Mouse (Mus musculus) MEL (cell line): ENCODE results near the gene Jmjd1c. TPM values are rescaled to one million over a fixed set of nuclear protein-coding genes. Genes with fewer than 3 reads are reported as not detected.

Experiments used
- DNase-seq: peaks from one replicate; pipeline ENCODE4 v3.0.0; 2011; ENCODE audit warnings: low read depth, low spot score
- H3K27ac ChIP-seq: 2 replicates; pipeline ENCODE4 v1.5.1; 2012; ENCODE audit warnings: low read depth, mild to moderate bottlenecking, control low read depth, low read length, moderate library complexity; ENCODE audit not compliant: control insufficient read depth
- H3K27me3 ChIP-seq, 2 experiments: fragments of 150-350 bp in 1 of 2; sonication (generic) in 1 of 2; 2 replicates each; pipeline ENCODE4 v1.6.1; 2012; ENCODE audit warnings: low read length in 2 of 2, mild to moderate bottlenecking in 2 of 2, improper control_type of control experiment in 1 of 2, moderate library complexity in 1 of 2; ENCODE audit not compliant: insufficient read depth in 2 of 2, control insufficient read depth in 1 of 2
- H3K36me3 ChIP-seq, 2 experiments: 2 replicates each; pipeline ENCODE4 v1.6.1; 2012 to 2014; ENCODE audit warnings: low read length in 2 of 2, improper control_type of control experiment in 1 of 2, inconsistent platforms in 1 of 2, mild to moderate bottlenecking in 1 of 2; ENCODE audit not compliant: insufficient read depth in 2 of 2, control insufficient read depth in 1 of 2
- H3K4me1 ChIP-seq, 2 experiments: fragments of 150-350 bp in 1 of 2; sonication (generic) in 1 of 2; 2 replicates each; pipeline ENCODE4 v1.6.1; 2012; ENCODE audit warnings: low read length in 2 of 2, improper control_type of control experiment in 1 of 2, mild to moderate bottlenecking in 1 of 2; ENCODE audit not compliant: insufficient read depth in 2 of 2, control insufficient read depth in 1 of 2
- H3K4me3 ChIP-seq, 2 experiments: fragments of 150-350 bp in 1 of 2; sonication (generic) in 1 of 2; 2 replicates each; pipeline ENCODE4 v1.5.1; 2012; ENCODE audit warnings: low read depth in 2 of 2, low read length in 2 of 2, mild to moderate bottlenecking in 2 of 2, moderate library complexity in 2 of 2, control low read depth in 1 of 2, improper control_type of control experiment in 1 of 2; ENCODE audit not compliant: control insufficient read depth in 1 of 2, insufficient read depth in 1 of 2
- H3K79me2 ChIP-seq: 2 replicates; pipeline ENCODE4 v1.6.1; 2012; ENCODE audit warnings: mild to moderate bottlenecking, low read length, moderate library complexity; ENCODE audit not compliant: control insufficient read depth, poor library complexity, insufficient read depth
- H3K9ac ChIP-seq: 2 replicates; pipeline ENCODE4 v1.6.1; 2012; ENCODE audit warnings: low read depth, mild to moderate bottlenecking, control low read depth, low read length, moderate library complexity; ENCODE audit not compliant: control insufficient read depth, poor library complexity, severe bottlenecking
- H3K9me3 ChIP-seq: fragments of 150-350 bp; sonication (generic); replicated peaks from 2 replicates; pipeline ENCODE4 v1.6.1; 2012; ENCODE audit warnings: mild to moderate bottlenecking, low read length, improper control_type of control experiment, moderate library complexity; ENCODE audit not compliant: insufficient read depth
- BHLHE40 ChIP-seq: IDR thresholded peaks from 2 replicates; pipeline ENCODE4 v1.6.1; 2012; ENCODE audit warnings: low read depth, mild to moderate bottlenecking, inconsistent platforms, low read length, improper control_type of control experiment, borderline replicate concordance
- CHD1 ChIP-seq: IDR thresholded peaks from 2 replicates; pipeline ENCODE4 v1.6.1; 2012; ENCODE audit warnings: low read depth, mild to moderate bottlenecking, inconsistent platforms, low read length, improper control_type of control experiment
- ETS1 ChIP-seq: IDR thresholded peaks from 2 replicates; pipeline ENCODE4 v1.6.1; 2012; ENCODE audit warnings: low read depth, mild to moderate bottlenecking, inconsistent platforms, low read length, improper control_type of control experiment, moderate library complexity
- MEF2A ChIP-seq: IDR thresholded peaks from 2 replicates; pipeline ENCODE4 v1.6.1; 2014; ENCODE audit warnings: low read depth, mild to moderate bottlenecking, inconsistent platforms, low read length, improper control_type of control experiment; ENCODE audit not compliant: poor library complexity, insufficient replicate concordance, severe bottlenecking; ENCODE audit errors: extremely low read depth
- MYC ChIP-seq: IDR thresholded peaks from 2 replicates; pipeline ENCODE4 v1.6.1; 2011; ENCODE audit warnings: low read depth, mild to moderate bottlenecking, low read length, improper control_type of control experiment, moderate library complexity
- NELFE ChIP-seq: IDR thresholded peaks from 2 replicates; pipeline ENCODE4 v1.6.1; 2011; ENCODE audit warnings: low read depth, low read length, improper control_type of control experiment
- POLR2AphosphoS5 ChIP-seq: IDR thresholded peaks from 2 replicates; pipeline ENCODE4 v1.6.1; 2012; ENCODE audit warnings: low read depth, borderline replicate concordance, mild to moderate bottlenecking, inconsistent platforms, low read length, moderate library complexity, mixed read lengths
- RAD21 ChIP-seq: IDR thresholded peaks from 2 replicates; pipeline ENCODE4 v1.6.1; 2011; ENCODE audit warnings: mild to moderate bottlenecking, low read depth, low read length, improper control_type of control experiment
- RCOR1 ChIP-seq: IDR thresholded peaks from 2 replicates; pipeline ENCODE4 v1.6.1; 2012; ENCODE audit warnings: low read depth, mild to moderate bottlenecking, inconsistent platforms, low read length, improper control_type of control experiment
- SMC3 ChIP-seq: IDR thresholded peaks from 2 replicates; pipeline ENCODE4 v1.6.1; 2011; ENCODE audit warnings: low read depth, low read length, improper control_type of control experiment
- TAL1 ChIP-seq: IDR thresholded peaks from 2 replicates; pipeline ENCODE4 v1.6.1; 2012; ENCODE audit warnings: mild to moderate bottlenecking, inconsistent platforms, low read length, moderate library complexity, mixed read lengths
- TBP ChIP-seq: IDR thresholded peaks from 2 replicates; pipeline ENCODE4 v1.8.0; 2011; ENCODE audit warnings: low read depth, low read length, improper control_type of control experiment
- USF1 ChIP-seq: IDR thresholded peaks from 2 replicates; pipeline ENCODE4 v1.6.1; 2014; ENCODE audit warnings: low read depth, mild to moderate bottlenecking, inconsistent platforms, low read length, improper control_type of control experiment, moderate library complexity
- USF2 ChIP-seq, 2 experiments: IDR thresholded peaks; 2 replicates each; pipeline ENCODE4 v1.6.1; 2011 to 2012; ENCODE audit warnings: improper control_type of control experiment in 2 of 2, low read length in 2 of 2, borderline replicate concordance in 1 of 2, inconsistent platforms in 1 of 2, low read depth in 1 of 2, mild to moderate bottlenecking in 1 of 2; ENCODE audit not compliant: insufficient read depth in 1 of 2
- ZKSCAN1 ChIP-seq: IDR thresholded peaks from 2 replicates; pipeline ENCODE4 v1.6.1; 2012; ENCODE audit warnings: low read depth, mild to moderate bottlenecking, inconsistent platforms, low read length, improper control_type of control experiment, moderate library complexity
- ZMIZ1 ChIP-seq: IDR thresholded peaks from 2 replicates; pipeline ENCODE4 v1.6.1; 2012; ENCODE audit warnings: low read depth, mild to moderate bottlenecking, inconsistent platforms, low read length, improper control_type of control experiment, moderate library complexity
- polyA plus RNA-seq, 2 experiments: library from polyadenylated mRNA; stranded (reverse) in 1 of 2; unstranded in 1 of 2; fragments of >175 nt in 1 of 2; fragments of >200 nt in 1 of 2; gene quantifications; 2 replicates each; pipeline versions ENCODE4 v1.2.1 to v1.2.4; 2012; ENCODE audit warnings: low replicate concordance in 2 of 2, low read depth in 1 of 2; ENCODE audit not compliant: insufficient read length in 2 of 2, insufficient read depth in 1 of 2, missing spikeins in 1 of 2
- total RNA-seq: library from RNA; depleted of rRNA; stranded (reverse); fragments of 300-350 nt; gene quantifications from 2 replicates; pipeline ENCODE4 v1.2.3, GENCODE M21; 2012

Jmjd1c gene
- total and polyA plus RNA-seq, 3 experiments = 10.6 to 62.3 (median 15.2) TPM

DNA sequence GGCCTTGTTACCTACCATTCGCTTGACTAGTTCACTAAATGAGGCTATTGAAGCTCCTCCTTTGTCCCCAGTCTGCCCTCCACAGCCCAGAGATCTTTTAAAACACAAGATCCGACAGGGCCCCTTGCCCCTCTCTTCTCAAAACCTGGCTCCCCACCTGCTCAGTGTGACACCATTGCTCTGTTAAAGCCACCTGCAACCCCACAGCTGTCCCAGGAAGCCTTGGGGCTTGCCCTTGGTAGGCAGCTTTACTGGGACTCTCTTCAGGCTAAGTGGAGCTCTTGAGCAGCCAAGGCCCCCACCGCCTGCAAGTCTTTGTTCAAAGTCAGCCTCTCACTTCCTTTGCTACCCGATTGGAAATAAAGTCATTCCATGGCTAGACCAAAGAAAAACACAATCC, 16.9 kb upstream of the Jmjd1c start:
- no peaks in the 10 kb centered on the region for H3K4me1 ChIP-seq
- no peak for DNase-seq
- TF ChIP-seq NELFE = no peak
- TF ChIP-seq TBP = no peak
- TF ChIP-seq RCOR1 = no peak
- no peak for TF ChIP-seq MEF2A
- TF ChIP-seq POLR2AphosphoS5 = no peak
- TF ChIP-seq RAD21 = no peak
- no peak for TF ChIP-seq USF2 (IDR thresholded peaks at IDR 0.05; ENCODE audit: borderline replicate concordance in 1 of 2, insufficient read depth in 1 of 2, low read depth in 1 of 2, low read length in 2 of 2)
- TF ChIP-seq TAL1 = no peak
- no peak overlapping the region for H3K27ac ChIP-seq
- no peak overlapping the region for H3K9ac ChIP-seq
- H3K27me3 ChIP-seq = no peaks in the 10 kb centered on the region; a peak in 1 of 4 replicates
- no peaks in the 10 kb centered on the region for H3K36me3 ChIP-seq
- no peaks in the 10 kb centered on the region for H3K9me3 ChIP-seq
- no peak overlapping the region for H3K4me3 ChIP-seq
- no peaks in the 10 kb centered on the region for H3K79me2 ChIP-seq

DNA sequence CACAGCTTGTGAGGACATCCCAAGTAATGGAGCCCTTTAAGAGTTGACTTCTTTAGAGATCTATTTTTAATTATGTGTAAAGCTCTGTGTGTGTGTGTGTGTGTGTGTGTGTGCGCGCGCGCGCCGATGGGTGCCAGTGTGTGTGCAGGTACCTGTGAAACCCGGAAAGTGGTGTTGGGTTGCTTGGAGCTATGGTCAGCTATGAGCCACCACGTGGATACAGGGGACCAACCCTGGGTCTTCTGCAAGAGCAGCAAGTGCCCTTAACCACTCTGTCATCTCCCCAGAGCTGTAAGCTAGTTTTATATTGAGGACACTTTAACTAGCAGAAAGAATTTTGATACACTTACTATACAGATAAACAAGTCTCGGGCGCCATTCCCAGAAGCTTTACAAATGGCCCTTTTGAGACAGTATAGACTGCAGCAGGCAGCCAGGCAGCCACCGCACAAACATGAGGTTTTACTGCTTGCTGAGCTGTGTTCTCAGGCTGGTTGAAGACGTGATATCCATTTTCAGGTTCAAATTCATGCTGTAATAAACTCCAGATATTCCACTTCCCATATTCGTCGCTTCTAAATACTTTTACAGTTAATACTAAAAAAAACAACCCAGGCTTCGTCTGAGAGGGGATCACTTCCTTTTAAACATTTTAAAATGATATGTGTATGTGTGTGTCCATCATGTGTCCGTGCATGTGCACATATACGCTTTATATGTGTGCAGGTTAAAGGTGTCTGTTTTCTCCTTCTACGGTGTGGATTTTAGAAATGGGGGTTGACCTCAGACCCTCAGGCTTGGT, 14.5 kb upstream of the Jmjd1c start:
- no peaks in the 10 kb centered on the region; a peak in 1 of 4 replicates for H3K27me3 ChIP-seq
- no peak for TF ChIP-seq CHD1
- no peak for TF ChIP-seq ETS1
- TF ChIP-seq USF1 = no peak
- no peak for TF ChIP-seq USF2 (IDR thresholded peaks at IDR 0.05; ENCODE audit: borderline replicate concordance in 1 of 2, insufficient read depth in 1 of 2, low read depth in 1 of 2, low read length in 2 of 2)
- TF ChIP-seq ZKSCAN1 = no peak
- no peak for TF ChIP-seq BHLHE40
- no peak for TF ChIP-seq MYC
- no peak for TF ChIP-seq ZMIZ1
- no peak for TF ChIP-seq TBP
- TF ChIP-seq SMC3 = no peak
- TF ChIP-seq, all 39 proteins: peak for 0
- DNase-seq = no peak
- Histone ChIP-seq H3K9ac (no peak overlapping the region), H3K79me2 (no peaks in the 10 kb centered on the region), H3K4me3 (no peak overlapping the region), H3K36me3 (no peaks in the 10 kb centered on the region), H3K4me1 (no peaks in the 10 kb centered on the region), H3K9me3 (no peaks in the 10 kb centered on the region), H3K27ac (no peak overlapping the region)
